Mouse (Mus musculus): Measurements from ENCODE around the gene Gm21409. TPM values are rescaled to one million over a fixed set of nuclear protein-coding genes. Genes with fewer than 3 reads are reported as not detected.
"Not testable (repeated sequence)": the region's sequence is repeated elsewhere in the genome, so short reads cannot be mapped to it uniquely, and the experiment has no call there.

Gm21409 gene
- total RNA-seq (2014; rRNA removed) = not detected in 2 replicates
- not detected in 2 replicates for polyA plus RNA-seq (2015; fragmentation: Nextera tagmentation; extraction: Ambion mirVana)

DNA sequence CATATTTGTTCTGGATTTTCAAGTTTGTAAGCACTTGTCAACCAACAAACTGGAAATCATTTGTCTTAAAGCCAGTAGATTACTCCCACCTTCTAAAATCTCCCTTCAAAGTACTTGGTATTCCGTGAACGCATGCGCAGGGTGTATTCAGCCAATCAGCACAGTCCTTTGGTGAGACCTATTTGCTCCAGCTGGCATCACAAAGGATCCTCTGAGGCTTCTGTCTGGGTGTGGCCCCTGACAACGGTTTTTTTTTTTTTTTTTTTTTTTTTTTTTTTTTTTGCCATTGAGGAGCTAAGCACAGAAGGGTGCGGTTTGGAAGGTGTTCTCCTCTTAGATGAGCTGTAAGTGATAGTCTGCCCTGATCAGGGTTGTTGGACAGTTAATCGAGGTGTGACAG lies at the start of gene Gm21409:
Gene Gm21409, plus strand, starts transcription at position 301 of the 400 bp plus-strand sequence.
- not testable (repeated sequence) for H3K4me1 ChIP-seq (ENCODE audit: insufficient read depth, low read length); H3K27me3 ChIP-seq (ENCODE audit: insufficient read depth, low read length); H3K36me3 ChIP-seq (ENCODE audit: insufficient read depth, low read length); H3K4me3 ChIP-seq (ENCODE audit: low read depth, low read length); ATAC-seq (ENCODE audit: low FRiP score); H3K27ac ChIP-seq (ENCODE audit: low read depth, low read length); H3K9ac ChIP-seq (replicated peaks; ENCODE audit: low read length, poor library complexity, severe bottlenecking); H3K4me2 ChIP-seq (ENCODE audit: low read depth, low read length, poor library complexity, severe bottlenecking); H3K9me3 ChIP-seq (ENCODE audit: low read length); DNase-seq (ENCODE audit: low spot score)
- no CpG with 5 or more reads among the region's 6 CpGs for WGBS

Other genes starting within 250 kb of the Gm21409 start
- gene Gm21394, start 181.8 kb upstream of the Gm21409 start, total RNA-seq (2014; rRNA removed) = not detected in 2 replicates
- gene Gm21394, start 181.8 kb upstream of the Gm21409 start, polyA plus RNA-seq (2015; fragmentation: Nextera tagmentation; extraction: Ambion mirVana) = not detected in 2 replicates

Measured in midbrain, postnatal 0 days (tissue).